Mouse (Mus musculus): ENCODE measurements around the gene 2900026A02Rik.

- TF ChIP-seq CTCF (IDR thresholded peaks at IDR 0.05; ENCODE audit: borderline replicate concordance, extremely low read depth, insufficient read depth, insufficient read length) = no peak
- TF ChIP-seq POLR2A (IDR thresholded peaks at IDR 0.05; ENCODE audit: borderline replicate concordance, extremely low read depth, insufficient read depth, insufficient read length, poor library complexity, severe bottlenecking) = no peak
These were observed 30.5 kb downstream of the 2900026A02Rik start for GRCm38 (mm10) chr5:113190558-113190957.

Data from brain, embryonic 14.5 days (tissue).